Mouse (Mus musculus) gastrocnemius, adult 18-20 months (tissue): ENCODE measurements around the gene Ctse. TPM values are rescaled to one million over a fixed set of nuclear protein-coding genes. Genes with fewer than 3 reads are reported as not detected.
A peak's percentile ranks its signal among the peaks of the same experiment; 100 is the strongest.

ENCODE experiments used
- DNase-seq: peaks from one replicate; pipeline ENCODE4 v3.0.0; 2021; ENCODE audit warnings: low spot score
- total RNA-seq, 2 experiments: library from RNA; stranded (reverse); gene quantifications; 2 replicates each; pipeline ENCODE4 v1.2.3; 2021

Ctse gene
- total RNA-seq, 2 experiments from 2014 or later: 0.16 to 0.19 TPM

DNA sequence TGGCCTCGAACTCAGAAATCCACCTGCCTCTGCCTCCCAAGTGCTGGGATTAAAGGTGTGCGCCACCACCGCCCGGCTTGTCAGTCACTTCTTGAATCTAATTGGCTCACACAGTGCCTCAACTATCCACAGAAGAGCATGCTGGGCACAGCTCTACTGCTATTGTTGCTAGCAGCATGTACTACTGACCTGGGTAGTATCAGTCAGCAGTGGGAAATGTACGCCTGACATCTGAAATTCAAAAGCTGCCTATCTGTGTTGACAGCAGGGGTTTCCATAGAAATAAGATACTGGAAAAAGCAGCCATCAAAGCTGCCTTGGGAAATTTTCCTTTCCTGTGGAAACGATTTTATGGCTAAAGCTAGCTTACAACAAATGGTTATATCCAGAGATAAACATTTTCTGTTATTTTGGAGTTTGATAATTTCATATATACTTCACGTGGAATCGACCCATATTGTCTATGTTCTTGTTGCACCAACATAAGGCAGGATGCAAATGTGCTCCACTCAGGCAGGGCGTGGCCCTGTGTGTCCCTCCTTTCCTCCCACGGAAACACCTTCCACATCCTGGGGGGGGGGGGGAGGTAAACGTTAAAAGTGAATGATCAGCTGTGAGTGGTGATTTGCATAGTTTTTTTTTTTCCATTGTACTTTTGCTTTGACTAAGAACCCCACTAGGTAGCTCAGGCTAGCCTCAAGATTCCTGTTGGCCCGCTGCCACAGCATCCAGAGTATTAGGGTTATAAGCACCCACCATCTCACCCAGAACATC is 14.8 kb downstream of the Ctse start:
- no peak for DNase-seq

GRCm38 (mm10) chr1:131655601-131656000 is 17.5 kb downstream of the Ctse start:
- DNase-seq: no peak

DNA sequence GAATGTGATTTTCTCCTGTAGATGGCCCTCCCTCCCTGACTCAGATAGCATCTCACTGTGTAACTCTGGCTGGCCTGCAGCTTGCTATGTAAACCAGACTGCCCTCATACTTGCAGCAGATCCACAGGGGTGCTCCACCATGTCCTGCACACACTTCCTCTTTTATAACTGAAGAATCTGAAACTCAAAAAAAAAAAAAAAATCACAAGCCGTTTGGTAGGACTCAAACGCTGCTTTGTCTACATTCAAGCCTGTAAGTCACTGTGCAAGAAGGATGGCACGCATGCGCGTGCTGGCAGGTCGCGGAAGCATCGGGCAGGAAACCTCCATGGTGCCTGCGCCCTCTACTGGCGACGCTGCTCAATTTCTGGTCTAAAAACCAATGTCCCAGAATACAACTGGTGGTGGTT is 19.8 kb downstream of the Ctse start:
- DNase-seq: peak; percentile 90

DNA sequence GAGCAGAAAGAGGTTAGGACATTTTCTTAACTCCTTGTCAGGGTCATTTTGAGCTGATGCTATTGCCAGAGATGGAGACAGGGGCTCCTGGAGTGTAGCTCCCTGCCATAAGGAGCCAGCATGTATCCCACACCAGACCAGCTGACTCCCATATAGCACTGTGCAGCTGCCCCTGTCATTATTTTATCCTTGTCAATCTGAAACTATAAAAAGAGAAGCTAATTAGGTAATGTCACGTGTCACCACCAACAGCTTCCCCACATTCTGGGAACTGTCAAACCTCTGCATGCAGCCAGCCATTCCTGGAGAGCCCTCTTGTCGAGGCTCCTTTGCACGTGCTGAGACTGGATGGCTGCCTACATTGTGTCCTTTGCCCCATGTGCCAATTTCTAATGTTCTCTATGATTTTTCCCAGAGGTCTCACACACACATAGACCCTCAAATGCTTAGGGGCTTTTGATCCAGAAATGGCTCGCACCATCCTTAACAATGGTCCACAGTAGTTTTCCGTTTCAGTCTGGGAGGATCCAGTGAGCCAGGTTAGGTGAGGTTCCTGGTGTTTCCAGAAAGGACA is 21.5 kb downstream of the Ctse start:
- DNase-seq: no peak

DNA sequence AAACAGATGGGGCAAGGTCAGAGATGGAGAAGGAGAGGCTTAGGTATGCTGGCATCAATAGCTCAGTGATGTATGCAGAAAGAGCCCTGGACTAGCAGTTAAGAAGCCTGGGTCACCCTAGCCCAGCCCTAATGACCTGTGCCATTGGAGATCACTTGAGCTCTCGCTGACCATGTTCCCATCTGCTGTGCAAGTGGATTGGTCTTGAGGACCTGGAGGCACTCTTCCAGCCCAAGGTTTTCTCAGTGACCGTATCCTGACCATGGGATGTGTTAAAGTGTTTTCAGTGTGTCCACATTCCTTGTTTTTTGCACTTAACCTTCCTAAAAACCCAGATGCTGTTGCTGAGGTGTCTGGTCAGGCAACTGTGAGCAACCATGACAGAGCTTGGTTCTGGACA is 22.2 kb downstream of the Ctse start:
- no peak for DNase-seq

DNA sequence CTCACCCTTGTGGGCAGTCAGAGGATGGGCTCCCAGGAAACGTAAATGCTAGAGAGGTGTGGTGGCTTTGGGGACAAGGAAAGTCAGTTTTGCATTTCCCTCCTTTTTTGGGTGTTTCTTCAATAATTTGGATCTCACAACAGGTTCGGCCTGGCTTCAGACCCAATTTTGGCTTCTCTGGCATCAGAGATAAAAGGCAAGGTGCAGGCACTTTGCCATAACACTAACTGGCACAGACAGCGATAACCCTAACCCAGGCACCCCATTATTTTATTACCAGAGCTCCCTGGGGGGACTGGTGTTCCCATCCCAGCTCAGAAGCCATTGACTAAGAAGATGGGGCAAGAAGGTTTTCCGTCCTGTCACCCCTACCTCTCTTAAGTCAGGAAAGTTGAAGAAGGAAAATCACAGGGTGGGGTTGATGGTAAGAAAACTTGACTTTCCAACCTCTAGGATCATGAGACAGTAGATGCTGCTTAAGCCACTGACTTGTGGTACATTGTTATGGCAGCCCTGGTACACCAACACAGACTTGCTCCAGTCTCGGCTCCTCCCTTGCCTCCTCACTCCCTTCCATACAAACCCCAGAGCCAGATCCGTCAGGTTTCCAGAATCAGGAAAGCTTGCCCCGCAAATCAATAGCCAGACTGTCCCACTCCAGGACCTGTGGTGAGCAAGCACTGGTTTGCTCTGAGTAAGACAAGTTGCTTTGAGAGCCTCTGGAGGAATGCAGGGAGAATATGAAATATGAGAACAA is 22.8 kb downstream of the Ctse start:
- DNase-seq: no peak

- no peak for DNase-seq
Observed at GRCm38 (mm10) chr1:131661749-131662148, 23.6 kb downstream of the Ctse start.

DNA sequence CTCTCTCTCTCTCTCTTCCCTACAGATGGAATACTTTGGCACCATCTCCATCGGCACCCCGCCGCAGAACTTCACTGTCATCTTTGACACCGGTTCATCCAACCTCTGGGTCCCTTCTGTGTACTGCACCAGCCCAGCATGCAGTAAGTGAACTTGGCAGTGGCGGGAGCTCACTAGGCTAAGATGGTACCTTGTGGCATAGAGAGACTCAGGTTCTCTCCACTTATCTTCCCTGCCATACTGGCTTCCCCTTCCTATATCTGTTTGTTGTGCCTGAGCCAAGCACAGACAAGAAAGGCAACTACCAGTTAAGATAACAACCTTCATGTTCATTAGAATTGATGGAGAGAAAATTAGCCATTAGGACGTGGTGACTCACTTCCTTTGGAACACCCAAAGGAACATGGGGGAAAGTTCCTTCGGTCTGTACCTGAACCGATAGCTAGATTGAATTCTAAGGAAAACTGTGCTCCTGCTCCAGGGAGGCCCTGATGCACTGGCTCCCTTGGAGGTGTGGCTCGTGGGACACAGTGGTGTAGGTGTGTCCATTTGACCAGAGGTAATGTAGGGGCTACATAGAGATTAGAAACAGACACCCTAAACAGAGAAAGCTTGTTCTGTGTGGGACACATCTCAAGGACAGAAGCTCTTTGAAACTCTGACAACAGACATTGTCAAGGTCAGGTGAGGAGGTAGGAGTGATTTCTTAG is 25.3 kb downstream of the Ctse start:
- no peak for DNase-seq

- DNase-seq: no peak
Observed at GRCm38 (mm10) chr1:131664136-131664535, 26.0 kb downstream of the Ctse start.

DNA sequence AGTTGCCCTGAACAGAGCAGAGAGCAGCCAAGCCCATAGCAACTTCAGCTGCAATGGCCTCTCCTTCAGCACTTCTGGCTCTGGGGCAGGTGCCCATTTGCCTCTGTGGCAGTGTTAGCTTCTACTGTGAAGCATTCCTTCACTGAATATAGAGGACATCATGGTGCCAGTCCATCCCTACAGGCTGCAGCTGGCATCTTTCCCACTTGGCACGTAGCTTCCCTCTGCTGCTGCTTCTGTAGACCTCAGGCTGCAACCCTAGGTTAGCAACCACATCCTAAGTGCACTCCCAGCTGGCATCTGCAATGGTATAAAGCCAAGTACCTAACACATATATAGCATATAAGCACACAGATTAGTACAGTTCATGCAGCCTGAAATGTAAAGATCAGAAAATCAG is 27.8 kb downstream of the Ctse start:
- DNase-seq: no peak

GRCm38 (mm10) chr1:131671113-131671512 is 33.0 kb downstream of the Ctse start:
- no peak for DNase-seq

DNA sequence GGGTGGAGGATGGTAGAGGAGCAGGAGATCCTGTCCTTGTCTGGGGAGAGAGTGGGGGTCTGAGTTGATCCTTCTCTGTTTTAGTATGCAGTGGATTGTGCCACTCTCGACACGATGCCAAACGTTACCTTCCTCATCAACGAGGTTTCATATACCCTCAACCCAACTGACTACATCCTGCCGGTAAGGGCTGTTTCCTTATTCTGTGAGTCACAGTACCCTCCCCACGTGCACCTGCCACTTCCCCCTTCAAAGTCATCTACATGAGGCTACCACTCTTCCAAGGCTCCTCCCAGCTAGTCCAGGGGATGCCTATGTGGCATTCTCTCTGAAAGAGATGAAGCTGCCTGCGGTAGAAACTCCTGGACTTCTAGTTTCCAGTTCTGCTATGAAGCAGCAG is 34.3 kb downstream of the Ctse start:
- DNase-seq: no peak

DNA sequence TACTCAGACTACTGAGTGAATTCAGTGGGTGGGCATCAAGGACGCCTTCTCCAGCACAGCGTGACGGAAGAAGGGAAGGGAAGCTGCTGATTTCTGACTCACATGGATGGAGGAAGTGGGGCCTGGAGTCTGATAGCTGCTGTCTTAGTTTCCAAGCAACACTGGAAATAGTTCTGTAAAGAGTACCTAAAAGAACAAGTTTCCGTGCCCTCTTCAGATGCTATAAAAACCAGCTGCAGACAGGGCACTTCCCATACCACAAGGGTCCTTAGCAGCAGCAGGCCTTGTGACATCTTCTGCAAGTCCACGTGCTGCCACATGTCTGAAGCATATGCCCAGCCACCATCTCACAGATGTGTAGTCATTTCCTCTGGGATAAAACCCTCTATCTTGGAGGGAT is 41.5 kb downstream of the Ctse start:
- no peak for DNase-seq

GRCm38 (mm10) chr1:131687739-131688138 is 49.6 kb downstream of the Ctse start:
- no peak for DNase-seq

- DNase-seq: peak; percentile 72
Observed at GRCm38 (mm10) chr1:131688475-131688874, 50.4 kb downstream of the Ctse start, which contains the start of gene Rab7b. Rab7b (plus strand) TSS chr1:131688695.

DNA sequence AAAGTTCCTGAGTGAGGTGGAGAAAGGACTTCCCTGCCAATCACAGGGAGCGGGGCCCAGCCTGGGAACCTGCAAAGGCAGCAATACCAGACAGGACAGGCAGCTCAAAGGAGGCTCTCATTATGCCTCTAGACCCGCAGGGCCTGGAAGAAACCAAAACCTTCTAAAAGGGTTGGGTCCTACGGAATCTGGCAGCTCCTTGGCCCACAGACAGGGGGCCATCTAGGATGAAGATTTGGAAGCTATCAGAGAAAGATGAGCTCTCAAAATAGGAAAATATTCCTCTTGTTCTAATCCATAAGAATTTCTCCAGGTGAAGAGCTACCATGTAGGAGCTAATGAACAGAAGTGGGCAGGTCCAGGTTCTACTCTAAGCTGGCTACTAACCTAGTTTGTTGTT is 50.9 kb downstream of the Ctse start:
- DNase-seq: no peak

DNA sequence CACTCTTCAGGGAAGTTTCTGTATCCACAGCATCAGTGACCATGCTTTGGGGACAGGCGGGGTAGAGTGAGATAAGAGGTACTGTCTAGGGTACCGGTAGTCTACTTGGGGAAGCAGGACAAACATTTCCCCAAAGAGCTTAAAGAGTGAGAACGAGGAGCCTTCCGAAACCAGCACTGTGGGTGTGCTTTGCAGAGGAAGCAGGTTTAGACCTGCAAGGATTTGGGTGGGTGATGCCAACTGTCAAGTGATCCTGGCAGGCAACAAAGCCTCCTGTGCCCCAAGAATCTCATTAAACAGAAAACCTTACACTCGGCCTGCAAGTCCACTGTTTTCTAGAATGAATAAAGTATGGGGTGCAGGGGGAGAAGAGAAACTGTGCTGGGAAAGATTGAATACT is 51.8 kb downstream of the Ctse start:
- no peak for DNase-seq

- peak; percentile 83 for DNase-seq
Observed at GRCm38 (mm10) chr1:131690435-131690834, 52.3 kb downstream of the Ctse start.

DNA sequence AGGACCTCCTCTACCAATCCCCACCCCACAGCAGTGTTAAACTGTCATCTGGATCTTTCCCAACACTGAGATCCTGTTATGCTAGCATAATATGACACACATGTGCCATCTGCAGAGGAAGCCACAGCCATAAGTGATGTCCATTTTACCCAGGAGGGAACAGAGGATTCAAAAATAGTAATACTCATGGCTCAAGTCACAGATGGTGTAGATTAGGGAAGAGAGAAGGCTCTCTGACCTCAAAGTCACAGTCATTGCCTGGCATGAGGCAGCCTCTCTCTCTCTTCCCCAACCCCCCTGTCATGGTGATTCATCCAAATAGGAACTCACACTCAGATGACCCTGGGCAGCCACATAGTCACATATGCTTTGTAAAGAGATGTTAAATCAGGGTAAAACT is 53.2 kb downstream of the Ctse start:
- DNase-seq: peak; percentile 37

DNA sequence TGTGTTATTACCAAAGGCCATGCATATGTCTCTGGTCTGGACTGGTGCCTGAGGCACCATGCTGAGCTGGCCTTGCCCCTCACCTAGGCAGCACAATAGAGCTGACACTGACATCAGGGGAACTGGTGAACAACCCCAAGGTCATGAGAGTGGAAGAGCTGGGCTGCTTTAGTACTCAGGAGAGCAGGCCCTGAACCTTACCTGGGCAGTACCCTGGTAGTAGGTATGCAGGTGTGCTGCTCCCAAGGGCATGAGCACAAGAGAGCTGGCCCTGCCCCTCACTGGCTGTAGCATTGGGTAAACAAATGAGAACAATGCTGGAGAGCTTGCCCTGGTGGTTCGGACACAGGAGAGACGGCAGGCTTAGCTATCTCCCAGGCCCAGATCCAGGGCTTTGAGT is 57.2 kb downstream of the Ctse start:
- DNase-seq: no peak

- no peak for DNase-seq
Observed at GRCm38 (mm10) chr1:131696325-131696724, 58.2 kb downstream of the Ctse start.

- DNase-seq: no peak
Observed at GRCm38 (mm10) chr1:131698770-131699169, 60.7 kb downstream of the Ctse start.
